Mouse (Mus musculus): ENCODE results near the gene Vamp3.
A peak's percentile ranks its signal among the peaks of the same experiment; 100 is the strongest.
"Not testable (repeated sequence)": the region's sequence is repeated elsewhere in the genome, so short reads cannot be mapped to it uniquely, and the experiment has no call there.

Vamp3 gene

GRCm38 (mm10) chr4:151044944-151045570, 12.7 kb downstream of the Vamp3 start:
- DNase-seq (ENCODE audit: low spot score in 2 of 2), result no peak

DNA sequence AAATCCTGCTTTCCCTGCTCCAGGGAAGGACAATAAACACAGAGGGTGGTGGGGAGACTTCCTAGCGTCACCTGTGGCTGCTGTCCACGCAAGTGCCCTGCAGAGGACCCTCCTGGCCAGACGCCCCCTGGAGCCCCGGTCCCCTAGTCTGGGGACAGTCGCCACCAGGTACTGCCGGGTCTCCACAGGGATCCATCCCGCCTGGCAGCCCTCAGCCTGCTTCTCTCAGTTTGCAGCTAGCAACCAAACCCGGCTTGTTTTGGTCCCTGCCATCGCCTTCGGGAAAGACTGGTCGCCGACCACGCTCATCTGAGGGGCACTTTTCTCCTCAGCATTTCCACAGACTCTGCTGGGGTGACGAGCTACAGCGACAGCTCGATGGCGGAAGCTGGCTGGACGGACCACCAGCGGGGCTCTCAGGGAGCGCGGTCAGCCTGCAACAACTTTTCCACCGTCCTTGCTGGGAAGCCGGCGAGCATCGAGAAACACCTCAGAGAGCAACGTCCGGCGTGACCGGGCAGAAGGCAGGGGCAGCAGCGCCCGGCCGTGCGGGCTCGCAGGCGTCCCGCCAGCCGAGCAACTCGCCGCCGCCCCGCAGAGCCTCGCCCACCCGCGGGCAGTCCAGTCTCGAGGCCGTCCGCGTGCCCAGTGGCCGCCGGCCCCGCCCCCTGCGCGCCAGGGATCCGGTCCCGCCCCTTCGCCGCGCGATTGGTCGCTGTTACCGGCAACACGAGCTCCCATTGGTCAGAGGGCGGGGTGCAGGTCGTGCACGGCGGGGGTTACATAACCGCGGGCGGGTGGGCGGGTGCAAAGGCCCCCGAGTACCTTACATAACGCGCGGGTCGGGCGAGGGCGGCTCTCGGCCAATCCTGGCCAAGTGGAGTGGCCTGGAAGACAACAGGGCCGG, 13.5 kb downstream of the Vamp3 start, which contains the start of gene Per3:
Per3 (minus strand) TSS at position 629 of the 907 bp plus-strand sequence.
- DNase-seq (ENCODE audit: low spot score in 2 of 2), result peak; percentile 93 to 95

- no peak for DNase-seq (ENCODE audit: low spot score in 2 of 2)
Observed at GRCm38 (mm10) chr4:151043281-151043680, 14.5 kb downstream of the Vamp3 start.

GRCm38 (mm10) chr4:151041506-151041905, 16.3 kb downstream of the Vamp3 start:
- no peak for DNase-seq (ENCODE audit: low spot score in 2 of 2)

DNA sequence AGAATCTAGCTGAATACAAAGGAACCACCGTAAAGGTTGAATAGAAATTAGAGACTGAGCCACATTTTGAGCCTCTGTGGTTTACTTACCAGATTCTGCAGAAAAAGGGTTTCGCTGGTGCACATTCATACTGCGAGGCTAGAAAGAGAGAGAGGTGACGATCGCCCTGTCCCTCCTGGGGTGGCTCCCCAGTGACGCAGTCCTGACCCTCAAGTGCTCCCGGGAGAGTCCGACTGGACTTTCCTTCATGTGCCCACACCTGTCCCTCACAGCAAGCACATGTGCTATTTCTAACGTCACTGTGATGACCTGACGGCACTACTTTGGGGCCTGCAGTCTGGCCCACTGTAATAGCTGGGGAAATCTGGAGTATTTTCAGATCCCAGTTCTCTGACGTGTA, 20.0 kb downstream of the Vamp3 start:
- DNase-seq (ENCODE audit: low spot score in 2 of 2), result no peak

GRCm38 (mm10) chr4:151036521-151036920, 21.2 kb downstream of the Vamp3 start:
- DNase-seq (ENCODE audit: low spot score in 2 of 2), result no peak

DNA sequence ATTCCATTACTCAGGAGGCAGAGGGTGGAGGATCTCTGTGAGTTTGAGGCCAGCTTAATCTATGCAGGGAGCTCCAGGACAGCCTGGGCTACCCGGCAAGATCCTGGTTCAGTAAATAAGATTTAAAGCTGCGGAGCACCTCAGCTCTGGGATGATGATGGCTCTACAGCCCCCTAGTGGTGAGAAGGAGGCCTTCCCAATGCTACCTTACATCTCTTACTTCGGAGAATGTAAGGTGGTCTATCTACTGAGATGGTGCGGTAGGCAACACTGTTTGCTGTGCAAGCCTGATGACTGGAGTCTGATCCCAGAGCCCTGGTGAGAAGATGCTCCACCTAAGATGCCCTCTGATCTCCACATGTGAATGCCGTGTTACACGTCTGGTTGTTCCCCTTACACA, 30.8 kb downstream of the Vamp3 start:
- DNase-seq (ENCODE audit: low spot score in 2 of 2), result no peak

- DNase-seq (ENCODE audit: low spot score in 2 of 2), result no peak
Observed at GRCm38 (mm10) chr4:151024152-151024551, 33.6 kb downstream of the Vamp3 start.

DNA sequence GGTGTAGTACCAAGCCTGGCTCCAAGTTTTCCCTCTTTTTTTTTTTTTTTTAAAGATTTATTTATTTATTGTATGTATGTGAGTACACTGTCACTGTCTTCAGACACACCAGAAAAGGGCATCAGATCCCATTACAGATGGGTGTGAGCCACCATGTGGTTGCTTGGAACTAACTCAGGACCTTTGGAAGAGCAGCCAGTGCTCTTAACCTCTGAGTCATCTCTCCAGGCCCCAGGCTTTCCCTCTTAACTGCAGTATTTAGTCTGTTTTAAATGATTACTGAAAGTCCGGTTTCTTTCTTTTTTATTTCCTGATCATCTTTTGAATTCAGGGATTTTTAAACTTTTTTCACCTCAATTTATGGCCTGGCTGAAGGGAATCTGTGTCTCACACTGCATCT, 40.4 kb downstream of the Vamp3 start:
- not testable (repeated sequence) for DNase-seq (ENCODE audit: low spot score in 2 of 2)

DNA sequence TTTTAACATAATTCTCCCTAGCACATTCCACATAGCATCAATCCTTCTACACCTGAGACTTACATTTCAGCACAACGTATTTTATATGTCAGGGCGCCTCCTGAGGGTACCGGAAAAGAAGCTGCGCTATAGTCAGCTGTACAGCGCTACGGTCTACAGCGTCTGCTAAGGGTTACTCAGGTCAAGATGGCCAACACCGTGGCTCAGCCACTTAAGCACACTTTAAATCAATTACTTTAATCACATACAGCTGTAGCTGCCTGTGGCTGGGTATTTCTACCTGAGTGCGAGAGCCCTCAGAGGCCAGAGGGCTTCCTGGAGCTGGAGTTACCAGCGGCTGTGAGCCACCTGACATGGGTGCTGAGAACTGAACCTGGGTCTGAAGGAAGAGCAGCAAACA, 41.8 kb downstream of the Vamp3 start:
- DNase-seq (ENCODE audit: low spot score in 2 of 2), result no peak

DNA sequence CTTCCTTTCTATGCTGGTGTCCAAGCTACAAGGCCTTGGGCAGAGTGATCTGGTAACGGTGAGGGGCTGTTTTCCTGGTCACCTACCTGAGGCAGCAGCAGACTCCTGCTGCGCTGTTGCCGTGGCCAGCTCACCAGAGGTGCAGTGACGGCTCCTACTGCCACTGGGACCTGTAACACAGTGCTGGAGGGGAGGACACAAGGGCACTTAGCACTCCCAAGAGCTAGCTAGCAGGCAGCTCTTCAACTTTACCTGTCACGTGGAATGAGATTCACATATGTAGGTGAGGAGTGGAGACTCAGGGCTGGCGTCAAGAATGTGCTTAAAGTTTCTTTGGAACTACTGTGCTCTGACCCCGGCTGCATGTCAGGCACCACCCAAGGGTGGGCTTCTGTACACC, 47.4 kb downstream of the Vamp3 start:
- no peak for DNase-seq (ENCODE audit: low spot score in 2 of 2)

GRCm38 (mm10) chr4:151006945-151007344, 50.8 kb downstream of the Vamp3 start:
- DNase-seq (ENCODE audit: low spot score in 2 of 2), result peak; percentile 63 to 74

DNA sequence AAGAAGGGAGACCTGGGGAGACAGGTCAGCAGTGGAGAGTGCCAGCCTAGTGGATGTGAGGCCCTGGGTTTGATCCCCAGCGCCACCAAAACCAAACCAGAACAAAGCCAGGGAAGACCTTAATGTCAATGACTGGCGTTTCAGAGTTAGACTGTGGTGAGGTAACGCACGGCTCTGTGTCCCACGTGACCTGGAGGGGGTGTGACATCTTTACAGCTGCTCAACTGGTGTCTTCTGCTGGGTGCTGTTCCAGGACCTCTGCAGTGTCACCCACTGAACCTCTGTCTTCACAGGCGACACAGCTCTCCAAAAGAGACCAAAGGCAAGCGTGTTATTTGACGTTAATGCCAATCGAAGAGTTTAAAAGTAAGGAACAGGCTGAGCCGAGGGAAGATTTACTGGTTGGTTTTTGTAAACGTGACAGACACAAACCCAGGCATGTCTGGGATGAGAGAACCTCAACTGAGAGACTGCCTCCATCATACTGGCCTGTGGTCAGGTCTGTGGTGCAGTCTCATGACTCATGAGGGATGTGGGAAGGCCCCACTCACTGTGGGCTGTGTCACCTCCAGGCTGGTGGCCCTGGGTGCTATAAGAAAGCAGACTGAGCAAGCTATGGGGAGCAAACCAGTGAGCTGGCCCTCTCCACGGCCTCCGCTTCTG, 52.0 kb downstream of the Vamp3 start:
- peak; percentile 76 to 87 for DNase-seq (ENCODE audit: low spot score in 2 of 2)

DNA sequence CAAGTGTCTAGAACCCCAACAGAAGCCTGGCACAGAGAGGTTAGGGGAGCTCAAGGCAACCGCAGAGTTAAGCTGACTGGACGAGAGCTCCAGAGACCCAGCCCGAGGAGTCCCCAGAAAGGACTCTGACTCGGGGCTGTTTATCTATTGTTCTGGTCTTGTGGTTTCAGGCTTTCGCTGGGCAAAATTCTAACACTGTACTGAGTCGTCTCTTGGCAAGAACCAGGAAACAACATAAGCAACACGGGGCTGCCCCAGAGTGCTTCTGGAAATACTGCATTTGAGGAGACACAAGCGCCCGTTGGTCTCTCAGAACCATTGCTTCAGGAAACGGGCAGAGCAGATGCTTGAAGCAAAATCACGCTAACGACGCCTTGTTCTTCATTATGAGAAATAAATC, 56.4 kb downstream of the Vamp3 start:
- DNase-seq (ENCODE audit: low spot score in 2 of 2), result no peak

DNA sequence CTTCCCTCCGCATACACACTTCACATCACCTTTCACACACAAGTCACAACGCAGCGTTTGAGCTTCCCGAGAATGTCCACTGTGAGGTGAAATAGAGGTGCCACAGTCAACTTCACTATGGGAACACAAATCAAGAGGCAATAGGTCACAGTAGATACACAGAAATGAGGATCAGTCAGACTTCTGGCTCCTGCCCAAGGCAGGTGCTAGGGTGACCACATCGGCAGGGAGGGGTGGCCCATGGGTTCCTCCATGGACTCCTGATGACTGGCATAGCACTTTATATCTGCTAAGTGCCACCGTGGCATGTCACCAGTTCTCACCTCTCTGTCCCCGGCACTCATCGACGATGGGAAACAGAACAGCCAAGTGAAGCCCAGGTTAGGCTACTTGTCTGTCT, 59.1 kb downstream of the Vamp3 start:
- no peak for DNase-seq (ENCODE audit: low spot score in 2 of 2)

All from natural killer cell, adult 2 months (primary cell).